Mouse (Mus musculus) myocyte (in vitro differentiated cells): ENCODE measurements around the gene B4galt1.

Experiments used
- POLR2A ChIP-seq: IDR thresholded peaks from one replicate; pipeline ENCODE4 v1.6.1; 2011; ENCODE audit warnings: low read depth, mild to moderate bottlenecking, control low read depth, moderate library complexity; ENCODE audit not compliant: insufficient read length
- POLR2AphosphoS2 ChIP-seq: IDR thresholded peaks from one replicate; pipeline ENCODE4 v1.6.1; 2011; ENCODE audit warnings: low read depth, control low read depth; ENCODE audit not compliant: insufficient read length

GRCm38 (mm10) chr4:40834872-40835271 lies 18.9 kb downstream of the B4galt1 start:
- no peak for TF ChIP-seq POLR2AphosphoS2
- no peak for TF ChIP-seq POLR2A
